Mouse (Mus musculus): ENCODE data around the gene Tigit.

- TF ChIP-seq ZNF384 (IDR thresholded peaks at IDR 0.05; ENCODE audit: low read depth, low read length), result no peak
- no peak for TF ChIP-seq HCFC1 (IDR thresholded peaks at IDR 0.05; ENCODE audit: borderline replicate concordance, insufficient read depth, low read length)
- TF ChIP-seq MAFK (IDR thresholded peaks at IDR 0.05; ENCODE audit: insufficient read depth, low read depth, low read length), result no peak
- TF ChIP-seq CHD2 (IDR thresholded peaks at IDR 0.05; ENCODE audit: low read depth, low read length), result no peak
- no peak for TF ChIP-seq ZC3H11A (IDR thresholded peaks at IDR 0.05; ENCODE audit: borderline replicate concordance, low read depth, low read length)
These were observed 53.6 kb downstream of the Tigit start for GRCm38 (mm10) chr16:43610375-43610774.
